Mouse (Mus musculus): ENCODE results near the gene Cdc34. TPM values are rescaled to one million over a fixed set of nuclear protein-coding genes. Genes with fewer than 3 reads are reported as not detected.

Cdc34 gene
- polyA plus RNA-seq, 1 experiment = 299 TPM

- H3K27me3 ChIP-seq (ENCODE audit: control insufficient read depth, insufficient read depth, low read length, poor library complexity, severe bottlenecking) = no peaks in the 10 kb centered on the region
- H3K4me1 ChIP-seq (ENCODE audit: control insufficient read depth, insufficient read depth, low read length) = peaks cover 1% of the 10 kb centered on the region
- no peaks in the 10 kb centered on the region for H3K9me3 ChIP-seq (replicated peaks; ENCODE audit: control insufficient read depth, insufficient read depth, low read length, poor library complexity, severe bottlenecking)
- H3K27ac ChIP-seq (ENCODE audit: insufficient read depth, low read length) = no peak overlapping the region
- peaks cover 44% of the 10 kb centered on the region for H3K36me3 ChIP-seq (ENCODE audit: control insufficient read depth, insufficient read depth, low read length, poor library complexity, severe bottlenecking)
- no peak overlapping the region for H3K4me3 ChIP-seq (ENCODE audit: low read depth, low read length)
- H3K9ac ChIP-seq (ENCODE audit: low read depth, poor library complexity, severe bottlenecking) = no peak overlapping the region
- no peak for TF ChIP-seq CTCF (IDR thresholded peaks at IDR 0.05; ENCODE audit: low read depth, low read length)
- TF ChIP-seq POLR2A (IDR thresholded peaks at IDR 0.05; ENCODE audit: insufficient read depth, low read length) = no peak
- TF ChIP-seq EP300 (IDR thresholded peaks at IDR 0.05; ENCODE audit: insufficient read depth, low read depth, low read length) = no peak
These were observed 3.0 kb downstream of the Cdc34 start for GRCm38 (mm10) chr10:79684770-79685600.

GRCm38 (mm10) chr10:79686219-79686618 is 4.2 kb downstream of the Cdc34 start:
- H3K27ac ChIP-seq (ENCODE audit: insufficient read depth, low read length) = no peak overlapping the region
- H3K36me3 ChIP-seq (ENCODE audit: control insufficient read depth, insufficient read depth, low read length, poor library complexity, severe bottlenecking) = peaks cover 44% of the 10 kb centered on the region
- no peaks in the 10 kb centered on the region for H3K9me3 ChIP-seq (replicated peaks; ENCODE audit: control insufficient read depth, insufficient read depth, low read length, poor library complexity, severe bottlenecking)
- peaks cover 1% of the 10 kb centered on the region for H3K4me1 ChIP-seq (ENCODE audit: control insufficient read depth, insufficient read depth, low read length)
- no peak overlapping the region for H3K4me3 ChIP-seq (ENCODE audit: low read depth, low read length)
- H3K9ac ChIP-seq (ENCODE audit: low read depth, poor library complexity, severe bottlenecking) = no peak overlapping the region
- TF ChIP-seq POLR2A (IDR thresholded peaks at IDR 0.05; ENCODE audit: insufficient read depth, low read length) = no peak
- no peak for TF ChIP-seq CTCF (IDR thresholded peaks at IDR 0.05; ENCODE audit: low read depth, low read length)
- no peak for TF ChIP-seq EP300 (IDR thresholded peaks at IDR 0.05; ENCODE audit: insufficient read depth, low read depth, low read length)
- no peaks in the 10 kb centered on the region for H3K27me3 ChIP-seq (ENCODE audit: control insufficient read depth, insufficient read depth, low read length, poor library complexity, severe bottlenecking)

DNA sequence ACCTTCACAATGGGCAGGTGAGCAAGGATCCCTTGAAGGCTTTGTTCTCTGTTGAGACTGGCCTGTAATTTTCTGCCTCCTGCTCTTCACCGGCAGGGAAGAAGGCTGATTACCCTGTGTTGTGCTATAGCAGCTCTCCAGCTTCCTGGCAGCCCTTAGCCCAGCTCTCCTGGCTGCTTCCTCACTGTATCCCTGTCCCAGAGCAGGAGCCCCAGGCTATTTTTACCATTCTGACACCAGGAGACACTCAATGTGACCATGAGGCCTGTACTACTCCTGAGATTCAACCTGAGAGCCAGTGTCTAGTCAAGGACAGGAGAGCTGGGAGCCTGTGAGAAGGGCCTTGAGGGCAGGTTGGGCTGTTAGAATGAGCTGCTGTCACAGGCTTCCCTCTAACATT is 4.7 kb downstream of the Cdc34 start:
- H3K36me3 ChIP-seq (ENCODE audit: control insufficient read depth, insufficient read depth, low read length, poor library complexity, severe bottlenecking) = peaks cover 44% of the 10 kb centered on the region
- H3K27ac ChIP-seq (ENCODE audit: insufficient read depth, low read length) = no peak overlapping the region

DNA sequence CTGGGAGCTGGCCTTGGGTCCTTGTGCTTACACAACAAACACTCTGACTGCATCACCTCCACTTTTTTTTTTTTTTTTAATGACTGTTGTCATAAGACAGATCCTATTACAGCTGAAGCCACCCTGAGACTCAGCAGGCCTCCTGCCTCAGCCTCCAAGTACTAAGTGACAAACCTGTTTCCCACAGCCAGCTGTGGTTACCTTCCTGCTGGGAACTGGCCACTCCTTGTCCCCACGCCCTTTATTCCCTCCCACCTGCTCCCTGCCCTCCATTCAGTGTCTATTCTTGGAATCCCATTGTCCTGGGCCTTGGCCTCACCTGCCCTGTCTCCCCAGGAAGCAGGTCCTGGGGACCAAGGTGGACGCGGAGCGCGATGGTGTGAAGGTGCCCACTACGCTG is 5.5 kb downstream of the Cdc34 start:
- Histone ChIP-seq H3K4me1 (ENCODE audit: control insufficient read depth, insufficient read depth, low read length) (peaks cover 1% of the 10 kb centered on the region), H3K27me3 (ENCODE audit: control insufficient read depth, insufficient read depth, low read length, poor library complexity, severe bottlenecking) (no peaks in the 10 kb centered on the region), H3K9ac (ENCODE audit: low read depth, poor library complexity, severe bottlenecking) (no peak overlapping the region), H3K4me3 (ENCODE audit: low read depth, low read length) (no peak overlapping the region), H3K27ac (ENCODE audit: insufficient read depth, low read length) (no peak overlapping the region), H3K36me3 (ENCODE audit: control insufficient read depth, insufficient read depth, low read length, poor library complexity, severe bottlenecking) (peaks cover 44% of the 10 kb centered on the region), H3K9me3 (replicated peaks; ENCODE audit: control insufficient read depth, insufficient read depth, low read length, poor library complexity, severe bottlenecking) (no peaks in the 10 kb centered on the region)
- TF ChIP-seq POLR2A (IDR thresholded peaks at IDR 0.05; ENCODE audit: insufficient read depth, low read length) (no peak), CTCF (IDR thresholded peaks at IDR 0.05; ENCODE audit: low read depth, low read length) (no peak), EP300 (IDR thresholded peaks at IDR 0.05; ENCODE audit: insufficient read depth, low read depth, low read length) (peak; percentile 58)

More for the DNA sequence above, 4.7 kb downstream of the Cdc34 start:
- no peak overlapping the region for H3K9ac ChIP-seq (ENCODE audit: low read depth, poor library complexity, severe bottlenecking)
- no peak overlapping the region for H3K4me3 ChIP-seq (ENCODE audit: low read depth, low read length)
- H3K9me3 ChIP-seq (replicated peaks; ENCODE audit: control insufficient read depth, insufficient read depth, low read length, poor library complexity, severe bottlenecking) = no peaks in the 10 kb centered on the region
- TF ChIP-seq POLR2A (IDR thresholded peaks at IDR 0.05; ENCODE audit: insufficient read depth, low read length) (no peak), EP300 (IDR thresholded peaks at IDR 0.05; ENCODE audit: insufficient read depth, low read depth, low read length) (no peak), CTCF (IDR thresholded peaks at IDR 0.05; ENCODE audit: low read depth, low read length) (no peak)
- peaks cover 1% of the 10 kb centered on the region for H3K4me1 ChIP-seq (ENCODE audit: control insufficient read depth, insufficient read depth, low read length)
- H3K27me3 ChIP-seq (ENCODE audit: control insufficient read depth, insufficient read depth, low read length, poor library complexity, severe bottlenecking) = no peaks in the 10 kb centered on the region

- no peak within 1 kb of the TSS for H3K9ac ChIP-seq (ENCODE audit: low read depth, poor library complexity, severe bottlenecking)
- peaks cover 1% of the 10 kb centered on the region for H3K4me1 ChIP-seq (ENCODE audit: control insufficient read depth, insufficient read depth, low read length)
- TF ChIP-seq EP300 (IDR thresholded peaks at IDR 0.05; ENCODE audit: insufficient read depth, low read depth, low read length) (no peak), CTCF (IDR thresholded peaks at IDR 0.05; ENCODE audit: low read depth, low read length) (no peak), POLR2A (IDR thresholded peaks at IDR 0.05; ENCODE audit: insufficient read depth, low read length) (no peak)
- no peak within 1 kb of the TSS for H3K27ac ChIP-seq (ENCODE audit: insufficient read depth, low read length)
- no peaks in the 10 kb centered on the region for H3K27me3 ChIP-seq (ENCODE audit: control insufficient read depth, insufficient read depth, low read length, poor library complexity, severe bottlenecking)
- peaks cover 41% of the 10 kb centered on the region for H3K36me3 ChIP-seq (ENCODE audit: control insufficient read depth, insufficient read depth, low read length, poor library complexity, severe bottlenecking)
- no peaks in the 10 kb centered on the region for H3K9me3 ChIP-seq (replicated peaks; ENCODE audit: control insufficient read depth, insufficient read depth, low read length, poor library complexity, severe bottlenecking)
- no peak within 1 kb of the TSS for H3K4me3 ChIP-seq (ENCODE audit: low read depth, low read length)
These were observed 6.7 kb downstream of the Cdc34 start, which contains the start of gene Gzmm for GRCm38 (mm10) chr10:79688720-79689119. TSS of gene Gzmm (plus strand) at chr10:79689020.

- H3K9me3 ChIP-seq (replicated peaks; ENCODE audit: control insufficient read depth, insufficient read depth, low read length, poor library complexity, severe bottlenecking) = no peaks in the 10 kb centered on the region
- peaks cover 1% of the 10 kb centered on the region for H3K4me1 ChIP-seq (ENCODE audit: control insufficient read depth, insufficient read depth, low read length)
- TF ChIP-seq EP300 (IDR thresholded peaks at IDR 0.05; ENCODE audit: insufficient read depth, low read depth, low read length) (no peak), POLR2A (IDR thresholded peaks at IDR 0.05; ENCODE audit: insufficient read depth, low read length) (no peak), CTCF (IDR thresholded peaks at IDR 0.05; ENCODE audit: low read depth, low read length) (no peak)
- H3K36me3 ChIP-seq (ENCODE audit: control insufficient read depth, insufficient read depth, low read length, poor library complexity, severe bottlenecking) = peaks cover 38% of the 10 kb centered on the region
- no peak overlapping the region for H3K27ac ChIP-seq (ENCODE audit: insufficient read depth, low read length)
- H3K9ac ChIP-seq (ENCODE audit: low read depth, poor library complexity, severe bottlenecking) = no peak overlapping the region
- no peak overlapping the region for H3K4me3 ChIP-seq (ENCODE audit: low read depth, low read length)
- no peaks in the 10 kb centered on the region for H3K27me3 ChIP-seq (ENCODE audit: control insufficient read depth, insufficient read depth, low read length, poor library complexity, severe bottlenecking)
These were observed 7.2 kb downstream of the Cdc34 start for GRCm38 (mm10) chr10:79689178-79689577.

Data from ES-Bruce4 (cell line).